ENCODE assay signal across 9 mouse cellular contexts in genomic region chr6:36690941-36691340, GRCm38 (mm10).
"Had no signal": no experiment of that assay in that cellular context is flagged by ENCODE, and none has a peak within 500 bp of the region (broad histone marks: within the 10 kb centered on the region; RNA-seq: fewer than 3 reads in every experiment).

No protein-coding gene starts in this region.

- H3K4me2 ChIP-seq: lung, embryonic 14.5 days; midbrain, embryonic 12.5 days; neural tube, embryonic 13.5 days; neural tube, embryonic 15.5 days had no signal

- H3K9ac ChIP-seq: lung, embryonic 14.5 days; midbrain, embryonic 12.5 days; neural tube, embryonic 13.5 days; neural tube, embryonic 15.5 days had no signal

- H3K27ac ChIP-seq: midbrain, embryonic 10.5 days; midbrain, embryonic 12.5 days; neural tube, embryonic 13.5 days; neural tube, embryonic 15.5 days had no signal

- H3K36me3 ChIP-seq: midbrain, embryonic 10.5 days; midbrain, embryonic 12.5 days; neural tube, embryonic 13.5 days; neural tube, embryonic 15.5 days had no signal

- H3K27me3 ChIP-seq: midbrain, embryonic 12.5 days; neural tube, embryonic 13.5 days; neural tube, embryonic 15.5 days had no signal

- DNase-seq: thymus, adult 18-20 months; thymus, postnatal 14 days; thymus, postnatal 36 days had no signal

- H3K9me3 ChIP-seq: midbrain, embryonic 10.5 days; midbrain, embryonic 12.5 days; neural tube, embryonic 13.5 days; neural tube, embryonic 15.5 days had no signal

- H3K4me3 ChIP-seq: midbrain, embryonic 10.5 days; midbrain, embryonic 12.5 days; myocyte; neural tube, embryonic 13.5 days; neural tube, embryonic 15.5 days had no signal

- H3K4me1 ChIP-seq: midbrain, embryonic 12.5 days; neural tube, embryonic 13.5 days; neural tube, embryonic 15.5 days had no signal
